Mouse (Mus musculus) adrenal gland, postnatal 4 days (tissue): ENCODE measurements around the gene Hnrnpab. TPM values are rescaled to one million over a fixed set of nuclear protein-coding genes. Genes with fewer than 3 reads are reported as not detected.

Experiments
- DNase-seq, 2 experiments: peaks; one replicate each; pipeline ENCODE4 v3.0.0; 2021 to 2022; ENCODE audit warnings: low spot score in 2 of 2, mixed read lengths in 2 of 2
- long read RNA-seq, 2 experiments: library from polyadenylated mRNA; stranded (forward); transcript quantifications; one replicate each; pipeline ENCODE4 v2.0.0; 2021
- total RNA-seq, 2 experiments: library from RNA; stranded (reverse); gene quantifications; 2 replicates each; pipeline ENCODE4 v1.2.3; 2021

Hnrnpab gene
- total RNA-seq = 100 to 1,000 TPM; 350 to 387 TPM
- long read RNA-seq, experiment 1, transcript Hnrnpab-203 (8 exons, 1,437 nt) = minor isoform, 43 of 252 reads
- long read RNA-seq, experiment 1, transcript Hnrnpab-201 (7 exons, 2,370 nt) = major isoform, 149 of 252 reads
- long read RNA-seq, experiment 1, partial matches to known transcripts = 19 of 252 reads
- long read RNA-seq, experiment 1, other reads (novel, unspliced or antisense) = 40 of 252 reads
- long read RNA-seq, experiment 2, transcript Hnrnpab-201 (7 exons, 2,370 nt) = major isoform, 191 of 338 reads
- long read RNA-seq, experiment 2, transcript Hnrnpab-203 (8 exons, 1,437 nt) = minor isoform, 74 of 338 reads
- long read RNA-seq, experiment 2, partial matches to known transcripts = 22 of 338 reads
- long read RNA-seq, experiment 2, other reads (novel, unspliced or antisense) = 48 of 338 reads

GRCm38 (mm10) chr11:51606447-51607095 is at the start of gene Hnrnpab:
Hnrnpab (minus strand) TSS chr11:51606847.
- DNase-seq = peak; percentile 89 to 91

GRCm38 (mm10) chr11:51654891-51655290 is 48.2 kb upstream of the Hnrnpab start:
- DNase-seq = no peak

GRCm38 (mm10) chr11:51653736-51654135 is 47.1 kb upstream of the Hnrnpab start:
- no peak for DNase-seq

GRCm38 (mm10) chr11:51652889-51653418 is 46.3 kb upstream of the Hnrnpab start:
- DNase-seq = no peak

- DNase-seq = peak; percentile 65 to 72
These were observed 44.3 kb upstream of the Hnrnpab start, which contains the start of the genes N4bp3 and D930048N14Rik for GRCm38 (mm10) chr11:51650691-51651515. N4bp3 (minus strand) TSS chr11:51650842. D930048N14Rik (plus strand) TSS chr11:51650954.

GRCm38 (mm10) chr11:51650261-51650660 is 43.6 kb upstream of the Hnrnpab start:
- DNase-seq = no peak

GRCm38 (mm10) chr11:51649889-51650199 is 43.2 kb upstream of the Hnrnpab start:
- no peak for DNase-seq

- no peak for DNase-seq
These were observed 42.7 kb upstream of the Hnrnpab start for GRCm38 (mm10) chr11:51649111-51649888.

- DNase-seq = no peak
These were observed 41.9 kb upstream of the Hnrnpab start for GRCm38 (mm10) chr11:51648566-51648965.

- DNase-seq = no peak
These were observed 40.4 kb upstream of the Hnrnpab start for GRCm38 (mm10) chr11:51646751-51647667.

GRCm38 (mm10) chr11:51646245-51646644 is 39.6 kb upstream of the Hnrnpab start:
- DNase-seq = no peak

GRCm38 (mm10) chr11:51645293-51645692 is 38.6 kb upstream of the Hnrnpab start:
- DNase-seq = no peak

- DNase-seq = no peak
These were observed 37.6 kb upstream of the Hnrnpab start for GRCm38 (mm10) chr11:51644217-51644616.

- no peak for DNase-seq
These were observed 37.1 kb upstream of the Hnrnpab start for GRCm38 (mm10) chr11:51643761-51644160.

- no peak for DNase-seq
These were observed 36.6 kb upstream of the Hnrnpab start for GRCm38 (mm10) chr11:51643202-51643601.

- DNase-seq = no peak
These were observed 34.1 kb upstream of the Hnrnpab start for GRCm38 (mm10) chr11:51640748-51641147.

- DNase-seq = no peak
These were observed 31.9 kb upstream of the Hnrnpab start for GRCm38 (mm10) chr11:51638497-51638896.

GRCm38 (mm10) chr11:51637971-51638414 is 31.3 kb upstream of the Hnrnpab start:
- DNase-seq = no peak

- no peak for DNase-seq
These were observed 29.7 kb upstream of the Hnrnpab start for GRCm38 (mm10) chr11:51636323-51636684.
